Mouse (Mus musculus) frontal cortex, postnatal 25 days (tissue): ENCODE results near the gene Lamp5.

Source experiments
- DNase-seq, 2 experiments: peaks; one replicate each; pipeline ENCODE4 v3.0.0; 2022; ENCODE audit warnings: low spot score in 2 of 2

The Lamp5 gene

DNA sequence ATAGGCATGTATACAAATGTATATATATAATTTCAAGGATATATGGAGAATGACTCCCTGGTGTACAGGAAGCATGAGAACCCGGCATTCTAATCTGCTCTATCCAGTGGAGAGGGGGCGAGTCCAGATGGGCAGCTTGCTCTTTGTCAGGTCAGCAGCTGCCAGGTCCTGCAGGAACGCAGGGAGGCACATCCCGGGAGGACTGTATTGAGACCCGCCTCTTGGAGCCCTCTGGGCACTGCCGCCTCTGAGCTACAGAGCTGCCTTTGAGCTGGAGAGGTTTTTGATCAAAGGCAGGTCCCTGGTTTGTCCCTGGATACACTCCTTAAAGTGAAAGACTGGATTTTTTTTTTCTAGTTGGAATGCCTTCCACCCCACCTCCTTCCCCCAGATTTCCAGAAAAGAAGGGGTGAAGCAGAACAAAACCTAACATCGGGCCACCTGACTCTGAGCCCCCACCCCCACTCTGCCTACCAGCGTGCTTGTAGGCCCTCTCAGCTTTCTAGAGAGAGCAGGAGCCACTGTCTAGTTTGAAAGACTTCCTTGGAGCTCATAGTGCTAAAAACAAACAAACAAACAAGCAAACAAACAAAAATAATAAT, at the start of gene Lamp5:
Gene Lamp5, plus strand, starts transcription at position 552 of the 602 bp plus-strand sequence.
- no peak for DNase-seq

DNA sequence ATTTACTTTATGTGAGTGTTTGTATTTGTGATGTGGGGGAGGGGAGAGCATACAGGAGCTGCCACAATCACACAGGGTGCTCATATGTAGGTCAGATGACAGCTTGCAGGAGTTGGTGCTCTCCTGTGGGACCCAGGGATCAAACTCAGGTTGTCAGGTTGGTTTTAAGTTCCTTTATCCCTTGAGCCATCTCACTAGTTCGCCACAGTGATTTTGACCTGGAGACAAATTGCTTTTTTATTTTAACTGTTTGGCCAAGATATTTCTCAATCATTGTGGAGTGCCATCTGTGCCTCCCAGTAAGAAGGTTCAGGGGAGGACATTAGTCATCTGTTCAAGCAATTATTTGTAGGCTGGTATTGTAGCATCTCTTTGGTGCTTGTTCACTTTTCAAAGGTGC, 48.2 kb upstream of the Lamp5 start:
- no peak for DNase-seq

DNA sequence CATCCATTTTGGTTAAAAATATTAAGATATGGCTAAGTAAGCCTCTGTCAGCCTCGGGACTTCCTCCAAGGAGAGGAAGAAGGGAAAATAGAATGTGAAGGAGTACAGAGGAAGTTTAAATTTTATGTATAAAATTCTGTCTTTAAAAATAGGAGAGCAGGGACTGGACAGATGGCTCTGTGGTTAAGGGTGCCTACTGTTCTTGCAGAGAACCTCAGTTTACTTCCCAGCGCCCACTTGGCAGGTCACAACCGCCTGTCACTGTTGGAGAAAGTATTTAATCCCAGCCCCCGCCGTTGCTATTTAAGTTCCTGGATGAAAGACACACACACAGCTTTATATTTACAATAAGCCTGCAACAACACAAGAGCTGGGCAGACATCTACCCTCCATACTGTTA, 45.8 kb upstream of the Lamp5 start:
- DNase-seq: no peak

DNA sequence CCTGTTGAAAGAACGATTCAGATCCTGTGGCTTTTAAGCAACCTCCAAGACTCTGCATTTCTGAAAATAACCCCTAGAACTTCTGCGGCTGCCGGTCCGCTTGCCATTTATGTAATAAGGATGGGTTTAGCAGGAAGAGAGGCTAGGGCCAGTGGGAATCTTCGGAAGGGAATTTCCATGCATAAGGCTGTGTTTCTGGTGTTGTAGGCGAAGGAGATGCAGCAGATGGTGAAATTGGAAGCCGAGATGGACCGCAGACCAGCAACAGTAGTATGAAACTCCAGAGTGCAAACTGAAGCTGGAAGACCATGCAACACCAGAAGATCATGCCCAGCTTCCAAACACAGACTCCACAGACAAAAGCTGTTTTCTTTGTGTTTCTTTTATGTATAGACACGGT, 39.3 kb upstream of the Lamp5 start:
- DNase-seq: no peak

DNA sequence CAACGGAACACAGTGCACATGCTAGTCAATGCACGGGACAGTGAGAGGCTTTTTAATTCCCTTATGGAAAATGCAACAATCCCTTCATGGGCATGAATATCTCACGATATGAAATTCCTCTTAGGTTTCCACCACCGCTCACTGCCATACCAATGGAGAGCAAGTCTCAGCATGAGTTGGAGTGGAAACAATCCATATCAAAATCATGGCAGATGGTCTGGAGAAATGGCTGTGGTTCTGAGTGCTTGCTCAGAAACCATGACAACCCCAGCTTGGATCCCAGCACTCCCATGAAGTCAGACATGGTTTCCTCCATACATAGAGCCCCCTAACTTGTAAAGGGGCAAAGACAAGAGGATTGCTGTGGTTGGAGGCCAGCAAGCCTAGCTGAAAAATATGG, 3.6 kb upstream of the Lamp5 start:
- no peak for DNase-seq

DNA sequence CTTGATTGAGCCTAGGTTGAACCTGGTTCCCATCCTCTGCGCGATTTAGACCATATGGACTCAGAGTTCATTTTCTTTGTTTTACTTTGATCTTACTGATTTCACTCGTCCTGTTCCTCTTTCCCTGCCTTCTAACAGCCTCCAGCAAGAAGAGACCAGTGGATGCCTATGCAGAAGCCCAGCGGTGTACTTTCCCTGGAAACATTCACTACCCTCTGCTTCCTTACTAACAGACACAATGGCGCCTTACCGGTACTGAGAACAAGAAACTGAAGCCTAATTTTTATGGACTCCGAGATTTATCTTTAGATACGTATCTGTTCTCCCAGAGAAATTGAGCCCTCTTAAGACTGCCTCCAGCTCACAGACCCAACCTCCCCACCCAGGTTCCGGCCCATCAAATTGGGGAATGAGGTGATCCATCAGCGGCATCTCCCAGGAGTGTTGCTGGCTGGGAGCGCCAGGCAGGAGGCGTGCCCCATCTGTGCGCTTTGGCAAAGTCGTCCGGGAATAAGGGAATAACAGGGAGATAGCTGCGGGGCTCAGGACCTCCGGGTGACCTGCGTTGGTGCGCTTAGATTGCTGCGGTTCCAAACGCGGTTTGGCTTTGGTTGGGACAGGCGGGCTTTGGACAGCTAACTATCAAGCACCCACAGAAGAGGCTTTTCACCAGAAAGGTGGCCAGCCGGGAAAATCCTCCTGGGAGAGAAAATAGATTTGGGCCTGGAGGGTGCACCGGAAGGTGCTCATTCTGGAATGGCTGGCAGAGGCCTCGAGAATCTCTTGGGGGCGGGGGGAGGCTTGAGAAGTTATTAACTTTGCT, 1.0 kb upstream of the Lamp5 start:
- no peak for DNase-seq

DNA sequence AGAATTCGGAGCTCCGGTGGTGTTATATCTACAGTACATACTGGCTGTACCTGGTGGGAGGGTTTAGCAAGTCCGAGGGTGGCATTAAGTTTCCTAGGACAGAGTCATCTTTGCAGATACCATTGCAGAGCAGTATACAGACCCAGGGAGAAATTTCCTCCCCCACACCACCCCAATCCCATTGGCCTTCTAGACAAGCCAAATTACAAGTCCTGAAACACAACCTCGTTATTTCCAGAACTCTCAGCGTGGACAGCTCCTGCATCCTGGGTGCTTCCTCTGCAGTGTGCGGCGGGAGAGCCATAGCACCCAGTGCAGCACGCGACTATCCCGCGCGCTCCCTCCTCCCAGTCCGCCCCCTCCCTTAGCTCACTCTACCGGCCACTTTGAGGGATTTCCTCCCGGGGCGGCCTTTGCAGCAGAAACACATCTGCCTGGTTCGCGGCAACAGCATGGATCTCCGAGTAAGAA, 5.9 kb downstream of the Lamp5 start:
- DNase-seq: no peak

DNA sequence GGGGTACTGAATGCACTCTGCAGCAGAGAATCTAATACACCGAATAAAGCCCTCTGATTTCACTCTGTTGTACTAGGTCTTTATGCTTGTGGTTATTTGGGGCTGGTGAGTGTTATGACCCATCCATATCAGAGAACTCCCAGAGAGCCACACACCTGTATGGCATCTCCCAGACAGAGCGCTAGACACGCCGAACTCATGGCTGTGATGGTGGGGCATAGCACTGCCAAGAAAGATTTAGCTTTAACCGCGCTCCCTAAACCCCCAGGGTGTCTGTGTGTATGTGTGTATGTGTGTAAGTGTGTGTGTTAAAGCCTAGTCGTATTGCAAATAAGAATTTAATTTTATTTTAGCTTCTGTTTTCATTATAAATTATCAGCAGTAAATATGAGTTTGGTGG, 6.4 kb downstream of the Lamp5 start:
- no peak for DNase-seq

DNA sequence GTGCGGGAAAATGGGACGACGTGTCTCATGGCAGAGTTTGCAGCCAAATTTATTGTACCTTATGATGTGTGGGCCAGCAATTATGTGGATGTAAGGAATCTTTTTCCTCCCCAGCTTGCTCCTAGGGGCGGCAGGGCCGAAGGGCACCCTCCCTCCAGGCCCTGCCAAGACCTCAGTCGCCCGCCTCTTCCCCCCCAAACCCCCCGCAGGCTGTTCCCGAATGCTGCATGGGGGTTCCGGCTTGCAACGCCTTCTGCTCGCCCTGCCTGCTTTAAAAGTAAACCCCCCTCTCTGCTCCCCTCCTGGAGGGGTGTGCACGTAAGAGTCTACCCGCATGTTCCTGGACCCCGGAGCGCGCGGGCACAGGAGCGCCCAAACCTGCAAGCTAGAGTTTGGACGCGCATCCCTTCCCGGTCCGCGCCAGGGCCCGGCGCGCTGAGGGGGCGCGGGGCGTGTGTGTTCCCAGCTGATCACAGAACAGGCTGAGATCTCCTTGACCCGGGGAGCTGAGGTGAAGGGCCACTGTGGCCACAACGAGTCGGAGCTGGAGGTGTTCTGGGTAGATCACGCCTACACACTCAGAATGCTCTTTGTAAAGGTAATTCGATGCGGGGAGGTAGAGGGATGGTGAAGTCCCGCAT, 7.1 kb downstream of the Lamp5 start:
- DNase-seq: no peak

DNA sequence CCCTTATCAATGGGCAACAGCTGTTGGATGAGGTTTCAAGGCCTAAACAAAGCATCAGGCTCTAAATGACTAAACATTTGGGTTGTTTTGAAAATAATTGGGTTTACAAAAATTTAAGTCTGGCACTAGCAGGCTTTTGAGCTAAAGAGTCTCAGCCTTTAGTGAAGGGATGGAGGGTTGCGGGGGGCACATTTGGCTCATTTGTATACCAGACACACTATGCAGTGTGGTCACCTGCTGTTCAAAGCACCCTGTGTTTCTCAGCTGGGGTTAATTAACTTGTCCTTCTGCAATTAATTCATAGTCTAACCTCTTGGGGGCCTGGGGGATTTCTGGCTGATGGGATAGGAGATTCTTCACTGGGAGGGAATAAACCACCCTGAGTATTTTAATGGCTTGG, 12.3 kb downstream of the Lamp5 start:
- no peak for DNase-seq

DNA sequence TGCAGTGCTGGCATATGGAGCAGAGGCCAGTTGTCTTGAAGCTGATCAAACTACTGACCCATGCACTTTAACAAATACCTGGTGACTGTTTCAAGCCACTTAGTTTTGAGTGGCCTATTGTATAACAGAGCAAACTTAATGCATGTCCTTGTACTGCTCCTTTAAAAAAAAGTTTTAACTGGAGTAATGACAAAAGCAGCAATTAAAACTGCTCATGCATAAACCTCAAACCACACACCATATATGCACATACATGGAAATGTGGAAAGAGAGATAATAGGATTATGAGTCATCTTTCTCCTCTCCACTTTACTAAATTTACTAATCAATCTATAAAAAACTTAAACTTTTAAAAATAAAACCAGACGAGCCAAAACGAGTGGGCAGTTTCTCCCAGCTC, 43.9 kb downstream of the Lamp5 start:
- no peak for DNase-seq

DNA sequence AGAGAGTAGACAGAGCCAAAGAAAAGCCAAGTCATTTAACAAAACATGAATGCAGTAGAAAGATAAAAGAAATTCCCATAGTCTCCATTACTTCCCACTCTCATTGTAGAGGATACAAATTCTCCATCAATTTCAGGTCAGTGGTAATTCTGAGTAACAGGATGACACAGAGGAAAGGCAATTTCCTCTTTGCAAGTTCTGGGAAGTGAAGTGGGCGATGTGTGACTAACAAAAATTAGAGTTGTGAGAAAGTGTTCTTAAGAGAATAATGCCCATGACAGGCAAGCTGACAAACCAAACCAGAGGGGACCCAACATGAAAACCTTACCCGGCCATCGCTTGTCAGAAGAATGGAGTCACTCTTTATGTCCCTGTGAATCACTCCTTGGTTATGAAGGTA, 45.1 kb downstream of the Lamp5 start:
- no peak for DNase-seq

DNA sequence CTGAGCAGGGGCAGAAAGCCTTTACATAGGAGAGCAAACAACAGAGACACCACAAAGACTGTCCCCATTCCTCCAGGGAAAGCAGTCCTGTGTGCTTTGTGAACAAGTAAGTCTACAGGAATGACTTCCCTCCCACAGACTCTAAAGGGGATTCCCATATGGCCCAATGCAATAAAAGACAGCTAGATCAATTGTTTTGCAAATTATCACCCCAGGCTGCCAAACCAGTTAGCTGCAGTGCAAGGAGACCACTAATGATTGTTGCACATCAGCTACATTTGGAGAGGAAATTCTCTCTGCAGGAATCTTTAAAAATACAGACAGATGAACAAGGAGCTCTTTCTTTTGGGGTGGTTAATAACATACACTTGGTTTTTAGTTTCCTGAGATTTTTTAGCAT, 55.6 kb downstream of the Lamp5 start:
- no peak for DNase-seq

DNA sequence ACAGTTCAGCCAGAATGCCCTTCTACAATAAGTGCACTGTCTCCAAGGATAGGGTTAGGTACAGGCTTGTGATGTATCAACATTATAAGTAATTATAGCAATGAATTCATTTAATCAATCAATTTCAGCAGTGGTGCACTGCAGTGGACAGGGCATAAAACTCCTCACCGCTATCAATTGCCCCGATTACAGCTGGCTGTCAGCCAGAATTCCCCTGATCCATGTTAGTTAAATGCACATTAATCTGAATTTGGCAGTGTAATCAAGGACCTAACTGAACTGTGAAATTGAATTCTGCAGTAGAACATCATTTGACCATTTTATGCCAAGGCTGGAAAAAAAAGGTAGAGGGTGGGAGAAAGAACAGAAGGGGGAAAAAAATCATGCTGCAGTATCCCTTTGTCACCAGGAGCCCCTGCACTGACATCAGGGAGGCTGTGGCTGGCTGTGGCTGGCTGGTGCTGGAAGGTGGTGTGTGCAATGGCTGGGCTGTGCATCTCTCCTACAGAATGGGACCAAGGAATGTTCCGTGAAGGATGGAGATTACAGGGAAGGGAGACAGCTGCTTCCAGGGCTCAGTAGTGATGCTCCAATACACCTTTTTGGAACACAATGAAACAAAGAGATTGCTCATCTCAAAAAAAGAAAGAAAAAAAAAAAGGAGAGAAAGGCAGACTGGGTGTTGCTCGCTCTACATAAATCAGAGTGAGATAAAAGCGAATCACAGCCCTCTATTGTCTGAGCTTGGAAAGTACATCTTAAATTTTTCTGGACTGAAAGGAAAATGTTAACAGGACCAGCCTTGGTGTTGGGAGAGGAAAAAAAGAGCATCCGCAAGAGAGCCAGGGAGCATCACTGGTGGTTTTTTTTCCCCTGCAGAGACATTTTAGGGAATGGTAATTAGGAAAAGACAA, 56.3 kb downstream of the Lamp5 start:
- DNase-seq: no peak

DNA sequence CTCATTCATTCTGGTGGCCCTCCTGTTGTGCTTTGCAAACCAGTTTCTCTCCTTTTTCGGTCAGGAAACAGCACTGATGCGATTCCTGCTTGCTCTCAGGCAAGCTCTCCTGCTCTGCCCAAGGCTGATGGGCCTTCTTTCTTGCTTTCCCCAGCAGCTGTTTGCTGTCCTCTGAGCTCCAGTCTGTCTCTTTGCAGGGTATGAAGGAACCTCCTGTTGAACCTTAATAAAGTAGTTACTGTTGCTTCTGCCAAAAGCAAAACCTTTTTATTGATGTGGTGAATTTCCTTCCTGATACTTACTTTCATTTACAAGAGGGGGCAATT, 57.0 kb downstream of the Lamp5 start:
- no peak for DNase-seq

DNA sequence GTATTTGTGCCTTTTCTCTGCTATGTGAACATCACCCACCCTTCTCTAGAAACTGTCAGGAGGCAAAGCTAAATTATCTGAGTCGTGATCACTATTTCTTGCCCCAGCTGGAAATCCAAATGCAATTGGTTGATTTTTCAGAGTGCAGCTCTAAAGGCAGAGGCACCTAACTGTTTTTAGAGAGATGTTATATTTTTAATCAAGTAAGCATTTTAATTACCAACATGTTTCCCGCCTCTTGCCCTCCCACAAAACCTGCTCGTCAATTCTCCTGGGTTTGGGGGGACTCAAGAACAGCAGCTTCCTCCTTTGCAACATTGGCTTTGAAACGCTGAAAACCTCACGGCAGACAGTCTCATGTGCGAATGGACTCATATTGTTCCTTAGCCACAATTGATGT, 61.3 kb downstream of the Lamp5 start:
- no peak for DNase-seq

DNA sequence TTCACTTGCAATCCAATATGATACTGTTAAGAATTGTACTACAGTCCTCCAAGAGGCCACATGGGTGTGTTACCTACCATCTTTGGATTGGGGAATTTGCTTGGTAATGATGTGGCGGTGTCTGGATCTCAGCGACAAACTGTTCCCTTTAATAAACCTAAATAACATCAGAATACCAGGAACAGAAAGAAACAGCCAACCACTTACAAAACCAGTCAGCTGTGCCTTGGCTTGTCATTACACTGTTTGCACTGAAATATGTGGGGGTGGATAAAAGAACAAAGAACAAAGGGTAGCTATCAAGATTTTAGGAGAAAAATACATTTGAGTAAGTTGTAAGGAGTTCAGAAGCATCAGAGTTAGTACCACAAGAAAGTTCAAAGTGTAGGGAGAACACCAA, 66.0 kb downstream of the Lamp5 start:
- DNase-seq: no peak
